Mouse (Mus musculus) A20 (cell line): Measurements from ENCODE around the gene Gm48551.

ENCODE experiments used
- DNase-seq: peaks from one replicate; pipeline ENCODE4 v3.0.0-alpha.2; 2011; ENCODE audit warnings: low read depth, low spot score

Gm48551 gene

DNA sequence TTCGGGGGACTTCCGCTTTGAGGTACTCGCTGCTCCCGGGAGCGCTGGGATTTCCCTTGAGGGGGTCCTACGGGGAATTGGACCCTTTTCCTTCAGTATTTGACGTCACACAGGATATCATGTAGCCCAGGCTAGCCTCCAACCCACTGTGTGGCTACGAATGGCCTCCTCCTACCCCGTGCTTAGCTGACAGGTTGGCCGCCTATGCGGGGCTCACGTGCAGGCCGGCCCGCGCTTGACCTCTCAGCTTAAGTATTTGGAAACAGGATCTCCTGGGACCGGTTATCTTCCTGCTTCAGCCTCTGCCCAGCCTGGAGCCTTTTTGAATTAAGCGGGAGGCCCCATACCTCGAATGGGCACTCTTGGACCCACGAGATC is 328 bp downstream of the Gm48551 start:
- no peak for DNase-seq

DNA sequence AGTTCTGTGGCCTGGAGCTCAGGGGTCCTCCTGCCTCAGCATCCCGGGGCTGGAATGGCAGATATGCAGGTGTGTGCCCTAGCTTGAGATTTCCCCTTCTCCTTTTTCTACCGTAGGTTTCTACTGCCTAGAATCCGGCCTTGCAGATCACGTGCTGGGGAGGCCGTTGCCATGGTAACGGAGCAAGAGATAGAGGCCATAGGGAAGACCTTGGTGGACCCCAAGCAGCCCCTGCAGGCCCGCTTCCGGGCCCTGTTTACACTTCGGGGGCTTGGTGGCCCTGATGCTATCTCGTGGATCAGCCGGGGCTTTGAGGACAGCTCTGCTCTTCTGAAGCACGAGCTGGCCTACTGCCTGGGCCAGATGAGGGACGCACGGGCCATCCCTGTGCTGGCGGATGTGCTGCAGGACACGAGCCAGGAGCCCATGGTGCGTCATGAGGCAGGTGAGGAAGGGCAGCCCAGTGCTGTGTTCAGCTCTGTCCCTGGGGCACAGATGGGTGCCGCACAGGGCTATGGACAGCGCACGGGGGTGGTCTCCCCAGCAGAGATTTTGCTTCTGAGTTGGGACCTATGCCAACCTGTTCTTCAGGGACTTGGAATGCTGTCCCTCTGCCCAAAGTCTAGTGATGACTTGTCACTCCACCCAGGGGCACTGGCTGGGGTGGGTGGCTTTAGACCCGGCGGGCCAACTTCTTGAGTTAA is 1.5 kb downstream of the Gm48551 start:
- DNase-seq, result peak; percentile 36

DNA sequence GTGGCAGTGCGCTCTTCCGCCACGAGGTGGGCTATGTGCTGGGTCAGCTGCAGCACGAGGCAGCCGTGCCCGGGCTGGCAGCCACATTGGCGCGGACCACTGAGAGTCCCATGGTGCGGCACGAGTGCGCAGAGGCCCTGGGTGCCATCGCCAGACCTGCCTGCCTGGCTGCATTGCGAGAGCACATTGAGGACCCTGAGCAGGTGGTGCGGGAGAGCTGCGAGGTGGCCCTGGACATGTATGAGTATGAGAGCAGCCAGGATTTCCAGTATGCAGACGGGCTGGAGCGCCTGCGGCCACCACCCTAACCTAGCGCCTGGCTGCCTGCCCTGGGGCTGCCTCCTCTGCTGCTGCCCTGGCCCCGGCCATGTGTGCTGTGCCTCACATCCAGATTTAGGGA is 3.5 kb downstream of the Gm48551 start:
- DNase-seq, result no peak

DNA sequence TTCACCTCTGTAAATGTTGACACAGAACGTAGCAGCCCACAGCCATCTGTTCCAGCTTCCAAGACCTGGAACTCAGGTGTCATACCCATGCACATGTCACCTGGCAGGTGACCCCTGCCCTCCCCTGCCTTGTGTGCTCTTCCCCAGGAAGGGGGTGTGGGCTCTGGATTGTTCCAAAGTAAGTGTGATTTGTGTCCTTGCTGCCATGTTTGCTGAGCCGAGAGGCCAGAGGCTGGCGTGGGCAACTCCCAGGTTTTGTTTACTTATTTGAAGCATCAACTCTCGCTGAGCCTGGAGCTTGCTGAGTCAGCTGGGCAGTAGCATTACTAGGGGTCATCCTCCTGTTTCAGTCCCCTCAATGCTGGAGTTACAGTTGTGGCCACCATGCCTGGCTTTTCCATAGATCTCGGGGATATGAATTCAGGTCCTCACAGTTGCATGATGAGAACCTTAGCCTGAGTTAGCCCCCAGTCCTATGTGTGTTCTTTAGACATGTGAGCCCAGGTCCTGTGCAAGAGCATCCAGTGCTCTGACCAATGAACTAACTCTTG is 4.3 kb downstream of the Gm48551 start, which contains the start of gene Gm48552:
Gene Gm48552, plus strand, starts transcription at position 501 of the 551 bp plus-strand sequence.
- DNase-seq, result no peak

DNA sequence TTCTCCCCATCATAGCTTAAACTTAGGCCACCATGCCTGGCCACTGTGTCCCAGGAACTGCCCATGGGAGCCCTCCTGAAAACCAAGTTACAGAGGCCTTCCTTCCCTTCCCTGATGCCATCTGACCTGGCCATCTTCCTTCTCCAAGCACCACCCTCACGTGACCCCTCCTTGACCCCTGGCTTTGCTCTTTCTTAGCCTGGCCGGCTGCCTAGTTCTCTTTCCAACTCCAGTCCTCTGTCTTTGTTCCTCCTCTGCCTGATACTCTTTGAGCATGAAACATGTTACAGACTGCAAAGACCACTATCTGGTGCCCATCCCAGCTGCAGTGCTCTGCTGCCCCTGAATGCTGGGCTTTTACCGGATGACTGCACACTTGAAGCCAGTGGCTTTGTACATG is 5.1 kb downstream of the Gm48551 start:
- no peak for DNase-seq

DNA sequence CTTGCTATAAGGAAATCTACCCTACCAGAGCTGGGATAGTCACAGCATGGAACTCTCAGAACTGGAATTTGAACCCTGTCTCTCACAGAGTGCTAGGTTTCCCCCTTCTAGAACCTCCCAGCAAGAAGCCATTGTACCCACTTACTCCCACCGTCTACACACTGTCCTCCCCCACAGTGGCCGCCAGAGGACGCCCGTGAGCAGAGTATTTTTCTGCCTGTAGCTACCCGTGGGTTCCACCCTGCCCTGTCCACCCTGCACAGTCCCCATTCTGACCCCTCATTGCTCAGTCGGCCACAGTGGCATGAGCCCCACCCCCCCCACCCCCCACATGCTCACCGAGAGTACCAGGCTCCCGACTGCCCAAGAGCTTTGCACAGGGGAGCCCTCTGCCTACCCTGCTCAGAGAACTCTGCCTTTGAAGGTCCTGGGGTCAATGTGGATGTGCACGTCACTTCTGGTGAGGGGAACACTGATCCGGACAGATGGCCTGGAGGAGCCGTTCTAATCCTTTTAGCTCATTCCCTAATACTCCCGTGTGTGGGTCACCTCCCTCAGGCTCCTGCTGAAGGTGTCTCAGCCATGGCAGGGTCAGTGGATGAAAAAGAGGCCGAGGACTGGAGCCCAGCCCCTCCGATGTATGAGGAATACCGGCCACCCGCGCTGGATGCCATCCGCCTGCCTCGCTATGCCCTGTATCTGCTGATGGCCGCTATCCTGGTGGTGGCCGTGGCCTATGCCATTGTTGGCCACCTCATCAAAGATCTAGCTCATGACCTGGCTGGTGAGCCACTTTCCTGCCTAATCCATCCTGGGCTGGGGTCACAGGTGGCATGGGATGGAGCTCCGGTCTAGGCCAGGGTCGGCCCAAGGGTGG is 5.8 kb downstream of the Gm48551 start:
- DNase-seq, result peak; percentile 61

DNA sequence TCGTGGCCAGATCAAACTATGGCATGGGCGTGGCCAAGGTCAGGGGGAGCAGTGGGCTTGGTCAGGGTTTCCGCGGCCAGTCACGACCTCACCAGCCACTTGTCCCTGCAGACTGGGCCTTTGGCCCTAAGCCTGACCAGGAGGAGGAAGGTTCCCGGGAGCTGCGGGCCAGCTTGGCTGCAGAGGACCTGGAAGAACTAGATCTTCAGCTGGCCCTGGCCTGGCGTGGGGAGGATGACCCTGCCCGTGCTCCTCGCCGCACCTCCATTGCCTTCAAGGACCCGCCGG is 6.4 kb downstream of the Gm48551 start:
- DNase-seq, result no peak

DNA sequence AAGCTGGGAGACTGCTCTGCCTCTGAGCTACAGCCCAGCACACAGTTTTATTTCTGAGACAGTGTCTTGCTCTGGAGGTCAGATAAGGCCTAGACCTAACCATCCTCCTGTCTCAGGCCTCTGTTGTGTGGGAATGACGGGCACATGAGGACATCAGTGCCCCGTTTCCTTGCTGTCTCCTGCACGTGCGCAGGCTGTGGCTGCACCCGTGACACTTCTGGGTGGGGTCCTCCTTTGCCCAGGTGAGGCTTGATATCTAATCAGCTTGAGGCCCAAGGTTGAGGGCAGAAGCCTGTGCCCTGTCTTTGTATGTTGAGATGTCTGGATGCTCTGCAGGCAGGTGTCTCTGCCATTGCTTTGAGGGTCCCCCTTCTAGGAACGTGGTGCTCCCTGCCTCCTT is 8.0 kb downstream of the Gm48551 start:
- no peak for DNase-seq

DNA sequence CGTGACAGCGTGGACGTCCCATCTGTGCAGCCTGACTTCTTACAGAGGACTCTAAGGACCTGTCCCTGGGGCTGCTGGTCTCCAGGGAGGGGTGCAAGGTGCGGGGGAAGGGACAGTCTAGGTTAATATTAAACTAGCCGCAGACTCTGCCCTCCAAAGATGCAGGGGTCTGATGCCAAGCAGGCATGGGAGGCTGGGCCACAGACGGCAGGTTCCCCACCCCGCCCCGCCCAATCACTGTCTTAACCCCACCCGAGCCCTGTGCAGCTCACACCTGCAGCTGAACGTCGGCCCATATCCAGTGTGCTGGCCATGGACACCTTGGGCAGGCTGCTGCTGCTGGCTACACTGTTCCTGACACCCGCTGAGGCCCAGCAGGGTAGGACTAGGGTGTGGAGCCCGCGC is 8.5 kb downstream of the Gm48551 start, which contains the start of gene Smim24:
Gene Smim24, plus strand, starts transcription at position 271 of the 405 bp plus-strand sequence.
- DNase-seq, result no peak

DNA sequence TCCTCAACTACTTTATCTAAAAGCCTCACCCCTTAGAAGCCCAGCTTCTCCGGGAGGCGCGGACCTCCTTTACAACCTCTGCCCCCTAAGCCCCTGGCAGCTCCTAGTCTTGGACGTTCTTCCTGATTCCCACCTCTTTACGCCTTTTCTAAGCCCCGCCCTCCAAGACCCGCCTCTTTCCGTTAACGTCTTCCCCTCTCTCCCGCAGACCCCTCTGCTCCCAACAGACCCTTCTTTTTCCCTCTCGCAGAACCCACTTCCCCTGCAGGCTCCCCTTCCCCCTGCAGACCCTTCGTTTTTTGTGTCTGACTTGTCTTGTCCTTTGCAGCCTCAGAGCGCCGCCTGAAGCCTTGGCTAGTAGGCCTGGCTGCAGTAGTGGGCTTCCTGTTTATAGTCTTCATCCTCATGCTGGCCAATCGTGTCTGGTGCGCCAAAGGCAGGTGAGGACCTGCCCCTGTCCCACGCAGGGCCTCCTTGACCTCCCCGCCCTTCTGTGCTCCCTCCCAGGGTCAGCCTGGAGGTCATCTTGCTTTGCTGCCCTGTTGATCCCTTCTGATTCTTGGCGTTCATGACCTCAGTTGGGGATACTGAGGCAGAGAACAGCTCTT is 9.3 kb downstream of the Gm48551 start:
- no peak for DNase-seq

DNA sequence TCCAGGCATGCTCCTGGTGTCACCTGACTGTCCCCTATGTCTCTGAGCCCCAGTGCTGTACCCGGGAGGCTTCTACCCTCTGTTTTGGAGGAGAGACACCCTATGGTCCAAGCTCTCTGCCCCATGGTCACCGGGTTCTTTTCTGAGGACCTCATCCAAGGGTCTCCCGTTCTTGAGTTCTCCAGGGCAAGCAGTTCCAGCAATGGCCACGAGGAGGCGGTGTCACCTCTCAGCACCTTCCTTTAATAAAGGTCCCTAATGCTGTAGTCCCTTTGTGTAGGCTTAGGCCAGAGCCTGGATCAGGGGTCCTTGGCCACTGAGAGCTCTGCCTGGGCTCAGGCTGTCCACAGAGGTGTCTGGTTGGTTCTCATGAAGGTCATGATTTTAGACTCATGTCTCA is 10.9 kb downstream of the Gm48551 start:
- DNase-seq, result peak; percentile 67

DNA sequence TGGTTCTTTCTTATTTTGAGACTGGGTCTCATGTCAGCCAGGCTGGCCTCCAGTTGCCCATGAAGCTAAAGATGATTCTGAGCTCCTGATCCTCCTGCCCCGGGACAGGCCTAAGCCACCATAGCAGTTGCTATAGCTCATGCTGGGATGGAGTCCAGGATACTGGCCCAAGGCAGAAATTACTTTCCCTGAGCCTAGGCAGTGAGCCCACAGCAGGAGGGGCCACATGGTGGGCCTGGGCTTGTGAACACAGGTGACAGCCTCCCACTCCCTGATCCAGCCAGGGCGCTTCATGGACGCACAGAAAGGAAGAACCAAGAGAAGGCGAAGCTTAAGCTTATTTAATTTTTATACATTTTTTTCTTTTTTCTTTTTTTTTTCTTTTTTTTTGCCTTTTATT is 11.6 kb downstream of the Gm48551 start:
- DNase-seq, result no peak

DNA sequence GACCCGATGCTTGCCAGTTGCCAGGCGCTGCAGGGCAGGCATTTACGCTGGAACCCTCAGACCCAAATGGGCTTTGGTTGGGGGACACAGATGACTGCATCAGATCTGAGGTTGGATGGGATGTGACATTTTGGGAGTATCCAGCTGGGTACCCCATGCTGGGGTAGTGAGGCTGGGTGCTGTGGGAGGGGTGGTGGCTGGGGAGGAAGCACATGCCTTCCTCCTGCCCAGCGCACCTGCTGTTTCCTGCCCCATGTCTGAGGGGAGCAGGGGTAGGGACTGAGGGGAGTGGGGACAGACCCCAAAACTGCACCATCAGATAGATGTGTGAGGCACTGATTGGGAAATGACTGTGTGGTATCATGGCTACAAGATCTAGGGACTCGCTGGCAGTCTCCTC is 12.5 kb downstream of the Gm48551 start:
- DNase-seq, result no peak

DNA sequence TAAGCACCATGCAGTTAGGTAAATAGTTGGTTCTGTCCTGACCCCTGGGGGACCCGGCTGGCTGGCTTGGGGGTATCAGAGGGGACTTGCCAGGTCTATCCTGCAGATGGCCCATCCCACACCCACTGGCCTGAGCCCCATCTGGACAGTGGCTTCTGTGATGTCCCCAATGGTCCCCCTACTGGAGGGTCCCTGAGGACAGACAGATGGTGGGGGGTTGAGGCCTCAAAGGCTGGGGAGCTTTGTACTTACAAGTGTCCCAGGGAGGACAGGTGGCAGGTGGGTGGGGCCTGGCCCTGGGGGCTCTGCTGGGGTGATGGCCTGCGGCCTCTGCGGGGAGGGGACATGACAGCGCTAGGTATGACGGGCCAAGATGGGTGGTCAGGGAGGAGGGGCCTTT is 15.0 kb downstream of the Gm48551 start:
- no peak for DNase-seq

DNA sequence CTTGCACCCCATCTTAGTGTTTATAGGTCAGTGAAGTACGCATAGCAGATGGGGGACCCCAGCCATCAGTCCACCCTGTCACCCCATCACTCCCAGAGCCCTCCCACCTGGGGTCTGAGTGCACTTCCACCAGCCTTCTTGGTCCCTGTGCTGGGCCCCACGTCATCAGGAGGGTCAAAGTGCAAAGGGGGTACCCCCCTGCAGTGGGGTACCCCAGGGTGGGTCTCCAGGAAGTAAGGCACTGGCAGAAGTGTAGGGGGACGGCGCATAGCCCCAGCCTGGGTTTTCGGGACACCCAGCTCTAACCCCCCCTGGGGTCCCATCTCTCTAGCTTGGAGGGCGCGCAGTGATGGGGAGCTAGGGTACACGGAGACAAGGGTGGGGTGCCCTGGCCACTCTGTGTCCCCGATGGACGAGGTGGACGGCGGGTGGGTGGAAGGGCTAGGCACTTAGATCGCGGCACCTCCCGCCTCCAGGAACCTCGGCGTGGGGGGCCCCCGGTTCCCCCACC is 15.6 kb downstream of the Gm48551 start:
- DNase-seq, result no peak

DNA sequence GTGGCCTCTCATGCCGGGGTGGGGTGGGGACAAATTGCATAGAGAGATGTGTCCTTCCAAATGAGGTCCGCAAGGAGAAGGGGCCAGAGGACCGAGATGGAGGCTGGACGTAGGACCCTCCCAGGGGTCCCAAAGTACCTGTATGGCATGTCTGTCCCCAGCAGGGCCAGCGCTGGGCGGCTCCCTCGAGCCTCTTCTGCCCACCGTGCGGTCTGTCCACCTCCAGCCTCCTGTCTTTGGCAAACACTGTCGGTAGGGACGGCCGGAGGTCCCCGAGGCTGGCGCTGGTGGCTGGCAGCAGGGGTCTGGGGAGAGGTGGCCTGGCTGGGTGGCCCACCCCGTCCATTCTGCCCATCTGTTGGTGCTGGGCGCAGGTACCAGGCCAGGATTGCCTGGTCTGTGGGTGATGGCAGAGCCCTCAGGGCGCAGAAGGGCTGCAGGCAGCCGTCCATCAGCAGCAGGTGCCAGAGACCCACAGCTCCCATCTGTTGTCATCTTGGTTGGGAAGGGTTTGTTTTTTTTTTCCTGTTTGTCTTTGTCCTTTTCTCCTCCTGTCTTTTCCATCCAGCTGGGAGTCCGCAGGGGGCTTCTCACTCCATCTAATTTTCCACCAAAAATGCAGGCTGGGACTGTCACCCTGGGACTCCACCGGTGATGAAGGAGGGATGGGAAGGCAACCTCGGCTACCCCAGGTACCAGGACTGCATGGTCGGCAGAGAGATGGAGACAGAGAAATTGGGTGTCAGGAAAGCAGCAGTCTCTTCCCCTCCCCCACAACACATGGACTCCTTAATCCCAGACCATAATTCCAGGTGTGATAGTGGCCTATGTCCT is 16.3 kb downstream of the Gm48551 start:
- DNase-seq, result no peak

DNA sequence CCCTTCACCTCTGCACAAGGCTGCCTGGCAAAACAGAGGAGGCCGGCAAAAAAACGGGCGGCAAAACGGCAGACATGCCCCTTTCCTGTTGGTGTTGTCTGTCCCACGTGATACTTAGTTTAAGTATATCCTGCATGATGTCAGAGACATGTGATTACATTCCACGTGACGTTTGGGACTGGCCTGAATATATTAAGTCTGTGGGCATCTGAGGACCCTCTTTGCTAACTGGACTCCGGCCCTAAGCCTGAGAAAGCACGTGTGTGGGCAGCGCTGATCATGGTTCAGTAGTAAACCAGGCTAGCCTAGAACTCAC is 16.9 kb downstream of the Gm48551 start:
- DNase-seq, result no peak

DNA sequence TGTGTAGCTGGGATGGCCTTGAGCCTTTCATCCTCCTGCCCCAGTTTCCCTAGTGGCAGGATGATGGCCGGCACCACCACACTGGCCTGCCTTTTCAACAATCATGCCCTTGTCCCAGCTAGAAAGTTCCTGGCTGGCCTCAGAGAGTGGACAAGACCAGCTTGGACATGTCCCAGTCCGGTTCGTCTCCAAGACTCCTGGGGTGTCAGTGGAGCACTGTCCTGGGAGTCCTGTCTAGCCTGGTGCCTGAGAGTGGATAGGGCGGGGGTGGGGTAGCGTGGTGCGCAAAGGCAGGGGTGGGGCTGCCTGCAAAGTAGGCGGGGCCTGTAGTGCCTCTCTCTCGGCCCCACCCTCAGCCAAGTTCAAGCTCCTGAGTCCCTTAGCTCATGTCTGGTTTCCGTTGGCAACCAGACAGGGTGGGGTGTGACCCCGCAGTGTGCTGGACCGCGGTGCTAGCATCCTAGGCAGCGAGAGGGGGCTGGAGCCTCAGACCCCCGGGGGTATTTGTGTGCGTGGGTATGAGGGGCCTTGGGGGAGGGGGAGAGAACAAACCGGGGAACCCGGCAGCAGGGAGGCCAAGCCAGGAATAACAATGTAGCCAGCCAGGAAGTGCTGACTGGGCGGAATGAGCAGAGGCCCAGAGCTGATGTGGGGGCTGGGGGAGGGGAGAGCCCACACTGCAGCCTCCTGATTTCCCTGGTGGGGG is 17.4 kb downstream of the Gm48551 start:
- DNase-seq, result no peak

DNA sequence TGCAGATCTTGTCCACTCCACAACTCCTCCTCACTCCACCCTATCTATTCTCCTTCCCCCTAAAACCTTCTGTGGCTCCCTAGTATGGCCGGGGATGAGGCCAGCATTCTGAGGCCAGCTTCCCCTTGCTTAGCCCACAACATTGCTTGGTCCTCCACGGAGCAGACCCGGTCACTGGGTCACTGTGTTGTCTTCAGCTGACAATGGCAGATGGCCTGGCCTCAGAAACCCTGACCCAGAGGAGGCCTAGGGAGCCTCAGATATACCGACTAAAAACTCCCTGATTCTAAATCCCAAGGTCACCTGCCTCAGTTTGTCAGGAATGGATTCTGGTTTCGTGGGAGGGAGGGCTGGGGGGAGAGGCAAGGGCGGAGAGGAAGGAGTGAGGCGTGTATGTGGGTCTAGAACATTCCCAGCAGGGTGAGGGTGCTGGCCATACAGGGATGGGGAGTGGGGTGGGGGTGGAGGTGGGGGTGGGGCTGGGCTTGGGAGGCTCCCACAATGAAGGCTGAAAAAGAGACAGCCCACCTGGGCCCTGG is 18.0 kb downstream of the Gm48551 start:
- DNase-seq, result no peak

DNA sequence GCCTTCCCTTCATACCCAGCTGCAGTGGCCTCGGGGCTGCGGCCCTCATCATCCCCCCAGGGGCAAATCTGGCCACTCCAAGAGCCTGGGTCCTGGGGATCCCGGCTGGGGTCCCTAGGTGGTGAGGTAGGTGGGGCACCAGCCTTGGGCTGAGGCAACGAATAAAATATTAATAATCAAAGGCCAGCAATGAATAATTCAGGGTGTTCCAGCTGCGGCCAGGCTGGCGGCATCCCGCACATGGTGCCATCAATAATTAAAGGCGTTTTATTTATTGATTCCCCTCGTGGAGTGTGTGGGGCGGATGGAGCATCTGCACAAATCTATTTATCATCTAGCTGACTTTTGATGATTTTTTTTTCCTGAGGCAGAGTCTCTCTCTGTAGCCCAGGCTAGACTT is 19.2 kb downstream of the Gm48551 start:
- DNase-seq, result no peak

DNA sequence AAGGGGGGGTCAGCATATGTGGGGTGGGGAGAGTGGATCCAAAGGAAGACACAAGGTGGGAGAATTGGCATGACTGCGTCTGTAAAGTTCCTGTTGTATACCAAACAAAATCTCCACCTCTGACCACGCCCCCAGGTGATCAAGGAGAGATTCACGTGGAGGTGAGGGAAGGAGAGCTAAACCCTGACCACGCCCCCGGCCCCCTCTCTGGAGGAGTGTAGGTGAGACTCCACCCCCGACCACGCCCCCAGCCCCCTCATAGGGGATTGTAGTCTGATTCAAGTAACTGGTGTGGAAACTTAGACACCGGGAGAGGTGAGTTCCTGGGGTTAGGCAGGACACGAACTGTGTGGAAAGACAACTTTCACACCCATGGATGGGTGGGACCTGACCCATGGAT is 19.8 kb downstream of the Gm48551 start:
- DNase-seq, result no peak
